Mouse (Mus musculus): ENCODE measurements around the gene A2ml1. TPM values are rescaled to one million over a fixed set of nuclear protein-coding genes. Genes with fewer than 3 reads are reported as not detected.

A2ml1 gene
- polyA plus RNA-seq, 1 experiment from 2014 or later, result not detected

Other genes with a start within 250 kb of the A2ml1 start
- 16.6 and 18.2 TPM in 2 replicates for gene Tulp3, start 225.8 kb downstream of the A2ml1 start, polyA plus RNA-seq (2014; fragmentation: Nextera tagmentation; extraction: Ambion mirVana)
- gene Rhno1, start 218.7 kb downstream of the A2ml1 start, polyA plus RNA-seq (2014; fragmentation: Nextera tagmentation; extraction: Ambion mirVana), result 172 and 174 TPM in 2 replicates
- gene Foxm1, start 218.6 kb downstream of the A2ml1 start, polyA plus RNA-seq (2014; fragmentation: Nextera tagmentation; extraction: Ambion mirVana), result 40.7 and 43.4 TPM in 2 replicates
- 0.31 and 0.36 TPM in 2 replicates for gene Tex52, start 206.2 kb downstream of the A2ml1 start, polyA plus RNA-seq (2014; fragmentation: Nextera tagmentation; extraction: Ambion mirVana)
- not detected in 2 replicates for gene Gm44596, start 206.1 kb downstream of the A2ml1 start, polyA plus RNA-seq (2014; fragmentation: Nextera tagmentation; extraction: Ambion mirVana)
- gene Nrip2, start 182.3 kb downstream of the A2ml1 start, polyA plus RNA-seq (2014; fragmentation: Nextera tagmentation; extraction: Ambion mirVana), result 1.6 and 2.0 TPM in 2 replicates
- 26.9 and 28.1 TPM in 2 replicates for gene Itfg2, start 156.7 kb downstream of the A2ml1 start, polyA plus RNA-seq (2014; fragmentation: Nextera tagmentation; extraction: Ambion mirVana)
- 612 and 615 TPM in 2 replicates for gene Fkbp4, start 142.9 kb downstream of the A2ml1 start, polyA plus RNA-seq (2014; fragmentation: Nextera tagmentation; extraction: Ambion mirVana)
- not detected in 2 replicates for gene Pzp, start 54.9 kb downstream of the A2ml1 start, polyA plus RNA-seq (2014; fragmentation: Nextera tagmentation; extraction: Ambion mirVana)
- gene Klrb1a, start 41.9 kb upstream of the A2ml1 start, polyA plus RNA-seq (2014; fragmentation: Nextera tagmentation; extraction: Ambion mirVana), result not detected in 2 replicates
- not detected in 2 replicates for gene Clec2h, start 80.8 kb upstream of the A2ml1 start, polyA plus RNA-seq (2014; fragmentation: Nextera tagmentation; extraction: Ambion mirVana)
- gene Klrb1, start 141.5 kb upstream of the A2ml1 start, polyA plus RNA-seq (2014; fragmentation: Nextera tagmentation; extraction: Ambion mirVana), result not detected in 2 replicates
- 0.17 TPM in 1 of 2 replicates, not detected in the other for gene Klrb1c, start 207.6 kb upstream of the A2ml1 start, polyA plus RNA-seq (2014; fragmentation: Nextera tagmentation; extraction: Ambion mirVana)
- not detected in 2 replicates for gene Gm44511, start 244.7 kb upstream of the A2ml1 start, polyA plus RNA-seq (2014; fragmentation: Nextera tagmentation; extraction: Ambion mirVana)
- gene Klrb1b, start 244.7 kb upstream of the A2ml1 start, polyA plus RNA-seq (2014; fragmentation: Nextera tagmentation; extraction: Ambion mirVana), result not detected in 2 replicates